Mouse (Mus musculus) gastrocnemius, postnatal 14 days (tissue): Measurements from ENCODE around the gene Zmynd8. TPM values are rescaled to one million over a fixed set of nuclear protein-coding genes. Genes with fewer than 3 reads are reported as not detected.

Experiments used
- DNase-seq: peaks from one replicate; pipeline ENCODE4 v3.0.0; 2021; ENCODE audit warnings: mixed read lengths
- intact Hi-C: fragments of 180-260 bp; cut with DNase I; formaldehyde crosslinking; loops from one replicate; pipeline ENCODE4 v1.15.1; 2025; ENCODE audit warnings: low total_unique reads
- total RNA-seq, 2 experiments: library from RNA; stranded (reverse); gene quantifications; 2 replicates each; pipeline ENCODE4 v1.2.3; 2021

Gene Zmynd8
- total RNA-seq, 2 experiments from 2014 or later, result 20.7 to 22.0 TPM

DNA sequence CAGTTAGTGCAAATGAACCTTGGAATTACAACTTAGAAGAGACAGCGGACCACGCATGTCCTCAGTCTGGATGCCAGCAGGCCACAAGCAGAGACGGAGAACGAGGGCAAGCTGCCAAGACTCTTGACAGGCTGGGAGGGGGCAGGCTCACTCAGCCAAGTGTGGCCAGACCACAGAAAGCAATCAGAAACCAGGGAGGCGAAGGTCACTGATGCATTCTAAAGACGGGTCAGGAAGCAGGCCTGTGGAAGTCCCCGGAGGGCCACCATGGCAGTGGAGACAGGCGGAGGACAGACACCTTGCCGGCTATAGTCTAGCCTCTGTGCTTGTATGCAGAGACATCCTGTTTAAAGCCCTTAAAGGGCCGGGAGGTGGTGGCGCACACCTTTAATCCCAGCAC is 110.8 kb downstream of the Zmynd8 start:
- DNase-seq, result peak; percentile 75
- intact Hi-C loops, result no loop called here

- intact Hi-C loops, result no loop called here
- DNase-seq, result no peak
Measured at GRCm38 (mm10) chr2:165786467-165786866, 112.3 kb downstream of the Zmynd8 start.

GRCm38 (mm10) chr2:165785312-165786036 is 113.3 kb downstream of the Zmynd8 start:
- intact Hi-C loops, result no loop called here
- no peak for DNase-seq

- intact Hi-C loops, result loop anchor here (5.0 kb wide), 1 partner anchor 265 kb away; no protein-coding TSS in a partner anchor
- DNase-seq, result peak; percentile 79
Measured at GRCm38 (mm10) chr2:165782324-165782723, 116.5 kb downstream of the Zmynd8 start.

DNA sequence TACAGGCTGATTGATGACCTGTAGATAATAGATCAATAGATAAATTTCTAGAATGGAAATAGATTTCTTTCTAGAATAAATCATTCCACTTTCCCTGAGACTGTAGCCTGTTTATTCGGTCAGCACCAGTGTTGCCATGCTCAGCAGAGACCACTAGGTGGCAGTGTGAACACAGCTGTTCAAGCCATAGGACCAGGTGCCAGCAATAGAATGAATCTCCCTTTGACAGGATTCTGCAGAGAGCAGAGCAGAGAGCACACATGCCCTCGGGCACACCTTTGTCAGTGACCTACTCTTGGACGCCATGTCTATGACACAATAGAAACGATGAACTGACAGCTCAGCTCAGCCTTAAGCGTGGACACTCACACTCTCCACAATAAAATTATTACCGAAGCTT is 119.9 kb downstream of the Zmynd8 start:
- peak; percentile 70 for DNase-seq
- intact Hi-C loops, result no loop called here

- intact Hi-C loops, result no loop called here
- DNase-seq, result no peak
Measured at GRCm38 (mm10) chr2:165769375-165769948, 129.4 kb downstream of the Zmynd8 start.

GRCm38 (mm10) chr2:165768805-165769358 is 129.9 kb downstream of the Zmynd8 start:
- intact Hi-C loops, result no loop called here
- no peak for DNase-seq

DNA sequence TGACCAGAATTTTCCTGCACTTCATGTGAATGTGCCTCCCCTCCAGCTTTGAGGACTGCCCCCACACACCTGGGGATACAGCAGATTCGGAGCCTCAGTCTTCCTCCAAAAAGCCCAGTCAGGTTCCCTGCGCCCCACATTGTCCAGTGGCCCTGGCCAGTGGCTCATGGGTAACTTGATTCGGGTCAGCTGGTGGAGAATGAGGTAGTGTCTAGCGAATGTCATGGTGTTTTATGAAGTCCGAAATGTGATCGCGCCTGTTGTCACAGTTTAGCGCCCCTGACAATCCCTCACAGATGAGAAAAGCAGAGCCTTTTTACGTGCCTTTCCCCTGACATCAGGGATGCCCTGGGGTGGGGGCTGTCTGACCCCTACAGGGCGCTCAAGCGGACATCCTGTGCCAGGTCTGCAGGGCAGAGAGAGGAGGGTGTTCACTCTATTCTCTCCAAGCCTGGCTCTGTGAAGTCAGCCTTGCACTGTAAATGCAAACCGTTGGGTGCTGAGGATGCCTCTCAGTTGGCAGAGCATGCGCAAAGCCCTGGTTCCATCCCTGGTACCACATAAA is 139.3 kb downstream of the Zmynd8 start:
- no peak for DNase-seq
- intact Hi-C loops, result no loop called here

- no peak for DNase-seq
- intact Hi-C loops, result no loop called here
Measured at GRCm38 (mm10) chr2:165758534-165758933, 140.3 kb downstream of the Zmynd8 start.

- intact Hi-C loops, result no loop called here
Measured at GRCm38 (mm10) chr2:165757799-165758198, 141.0 kb downstream of the Zmynd8 start.

GRCm38 (mm10) chr2:165752704-165753103 is 146.1 kb downstream of the Zmynd8 start:
- DNase-seq, result no peak
- intact Hi-C loops, result no loop called here

More at GRCm38 (mm10) chr2:165757799-165758198, 141.0 kb downstream of the Zmynd8 start:
- no peak for DNase-seq

GRCm38 (mm10) chr2:165751068-165751467 is 147.7 kb downstream of the Zmynd8 start:
- intact Hi-C loops, result loop anchor here (2.0 kb wide), 1 partner anchor 218 kb away; no protein-coding TSS in a partner anchor
- DNase-seq, result peak; percentile 38

DNA sequence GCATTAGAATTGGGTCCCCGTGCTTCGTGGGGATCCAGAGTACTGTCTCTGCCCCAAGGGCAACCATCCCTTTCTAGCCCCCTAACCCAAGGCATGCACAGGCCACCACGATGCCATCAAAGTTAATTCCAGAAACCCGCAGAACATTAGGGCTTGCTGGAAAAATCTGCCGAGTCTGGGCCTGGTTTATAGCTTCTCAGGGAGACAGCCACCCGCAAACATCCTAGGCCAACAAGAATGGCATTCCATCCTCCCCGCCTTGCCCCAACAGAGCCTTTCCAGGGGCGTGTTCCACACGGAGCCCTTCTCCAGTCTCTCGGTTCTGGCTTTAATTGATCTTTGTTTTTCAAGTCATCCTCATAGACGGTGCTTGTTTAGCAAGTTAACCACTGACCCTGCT is 150.4 kb downstream of the Zmynd8 start:
- DNase-seq, result no peak
- intact Hi-C loops, result no loop called here

DNA sequence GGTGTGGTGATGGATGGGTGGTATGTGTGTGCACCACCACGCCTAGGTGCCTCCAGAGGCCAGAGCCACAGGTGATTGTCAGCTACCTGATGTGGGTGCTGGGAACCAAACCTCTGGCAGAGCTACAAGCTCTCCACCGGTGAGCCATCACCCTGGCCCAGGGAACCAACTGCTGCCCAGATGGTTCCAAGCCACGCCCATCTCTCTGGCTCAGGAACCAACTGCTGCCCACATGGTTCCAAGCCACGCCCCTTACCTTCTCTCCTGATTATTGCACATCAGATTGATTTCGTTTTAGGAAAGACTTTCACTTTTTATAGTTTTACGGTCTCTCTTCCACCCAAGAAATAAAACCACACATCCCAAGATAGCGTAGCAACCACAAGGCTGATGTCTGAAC is 150.8 kb downstream of the Zmynd8 start:
- intact Hi-C loops, result no loop called here
- no peak for DNase-seq

DNA sequence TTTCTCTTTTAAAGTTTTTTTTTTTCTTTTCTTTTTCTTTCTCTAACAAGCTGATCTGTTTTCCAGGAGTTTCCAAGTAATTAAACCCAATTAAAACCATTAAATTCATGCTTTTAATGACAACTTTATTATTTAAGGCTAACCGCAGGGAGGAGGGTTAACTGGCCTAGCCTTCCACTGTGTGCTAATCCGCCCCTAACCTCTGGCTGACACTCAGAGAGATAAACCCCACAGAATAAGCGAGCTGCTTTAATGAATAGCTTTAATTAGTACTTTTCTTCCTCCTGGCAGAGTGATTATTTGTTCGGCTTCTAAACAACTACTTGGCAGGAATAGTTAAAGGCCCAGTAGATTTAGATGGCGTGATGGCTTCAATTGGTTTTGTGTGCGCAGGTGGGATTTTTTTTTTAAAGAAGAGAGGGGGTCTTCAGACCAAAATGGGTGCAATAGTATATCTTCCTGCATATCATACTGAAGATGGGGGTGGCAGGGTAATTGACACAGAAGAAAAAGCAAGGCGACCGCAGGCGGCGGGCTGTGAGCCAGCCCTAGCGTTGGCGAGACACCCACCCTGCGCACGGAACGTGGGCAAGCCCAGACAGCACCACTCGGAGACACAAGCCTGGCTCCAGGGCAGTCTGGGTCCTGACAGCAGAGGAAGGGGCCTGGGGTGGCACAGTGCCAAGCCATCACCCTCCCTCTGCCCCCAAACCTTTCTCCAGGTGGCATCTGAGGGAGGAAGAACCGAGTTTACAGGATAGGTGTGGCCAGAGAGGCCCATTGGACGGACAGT is 153.3 kb downstream of the Zmynd8 start:
- intact Hi-C loops, result no loop called here
- no peak for DNase-seq

GRCm38 (mm10) chr2:165742210-165742786 is 156.5 kb downstream of the Zmynd8 start:
- intact Hi-C loops, result no loop called here
- no peak for DNase-seq

GRCm38 (mm10) chr2:165741526-165742050 is 157.2 kb downstream of the Zmynd8 start:
- intact Hi-C loops, result no loop called here
- no peak for DNase-seq

- DNase-seq, result peak; percentile 27
- intact Hi-C loops, result no loop called here
Measured at GRCm38 (mm10) chr2:165740982-165741381, 157.8 kb downstream of the Zmynd8 start.

DNA sequence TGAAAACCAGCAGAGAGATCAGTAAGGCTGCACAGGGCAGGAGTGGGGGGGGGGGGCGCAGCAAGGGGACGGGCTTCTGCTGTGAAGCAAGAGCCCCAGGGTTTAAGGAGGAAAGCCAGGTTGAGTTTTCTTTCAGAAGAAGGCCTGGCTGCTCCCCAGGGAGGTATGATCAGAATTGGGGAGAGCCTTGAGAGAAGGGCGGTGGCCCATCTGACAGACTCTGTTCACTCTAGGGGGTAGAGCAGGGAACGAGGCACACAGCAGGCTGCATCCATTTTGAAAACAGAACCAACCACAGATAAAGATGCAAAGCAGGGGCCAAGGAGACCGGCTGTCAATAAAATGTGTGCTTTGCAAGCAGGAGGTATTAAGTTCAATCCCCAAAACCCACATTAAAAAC is 158.4 kb downstream of the Zmynd8 start:
- intact Hi-C loops, result no loop called here
- DNase-seq, result no peak
